Mouse (Mus musculus) ES-E14 (cell line): ENCODE results near the gene T2.

Experiments
- CHD2 ChIP-seq: IDR thresholded peaks from 2 replicates; pipeline ENCODE4 v1.6.1; 2014; ENCODE audit warnings: mild to moderate bottlenecking, low read depth, low read length, inconsistent platforms
- HCFC1 ChIP-seq: IDR thresholded peaks from 2 replicates; pipeline ENCODE4 v1.6.1; 2012; ENCODE audit warnings: low read length, inconsistent platforms, borderline replicate concordance; ENCODE audit not compliant: insufficient read depth
- MAFK ChIP-seq: IDR thresholded peaks from 2 replicates; pipeline ENCODE4 v1.6.1; 2014; ENCODE audit warnings: mild to moderate bottlenecking, low read depth, low read length, inconsistent platforms; ENCODE audit not compliant: insufficient read depth
- ZC3H11A ChIP-seq: IDR thresholded peaks from 2 replicates; pipeline ENCODE4 v1.6.1; 2012; ENCODE audit warnings: low read depth, mild to moderate bottlenecking, inconsistent platforms, low read length, borderline replicate concordance
- ZNF384 ChIP-seq: IDR thresholded peaks from 2 replicates; pipeline ENCODE4 v1.6.1; 2012; ENCODE audit warnings: low read depth, low read length, inconsistent platforms

- TF ChIP-seq MAFK (no peak), CHD2 (no peak), ZC3H11A (no peak), ZNF384 (no peak), HCFC1 (no peak)
Measured at GRCm38 (mm10) chr17:8377298-8377697, 21.5 kb downstream of the T2 start.
